Mouse (Mus musculus) testis, adult 2 months (tissue): ENCODE results near the gene Nat10. TPM values are rescaled to one million over a fixed set of nuclear protein-coding genes. Genes with fewer than 3 reads are reported as not detected.

Experiments used
- H3K27ac ChIP-seq: fragments of 200-500 bp; 2 replicates; pipeline ENCODE4 v1.5.1; 2012; ENCODE audit warnings: low read depth, low read length; ENCODE audit not compliant: control insufficient read depth, insufficient read depth
- H3K27me3 ChIP-seq: fragments of 200-500 bp; 2 replicates; pipeline ENCODE4 v1.6.1; 2012; ENCODE audit warnings: mild to moderate bottlenecking, low read length, moderate library complexity; ENCODE audit not compliant: control insufficient read depth, insufficient read depth
- H3K36me3 ChIP-seq: fragments of 200-500 bp; 2 replicates; pipeline ENCODE4 v1.6.1; 2012; ENCODE audit warnings: mild to moderate bottlenecking, low read length; ENCODE audit not compliant: control insufficient read depth, insufficient read depth
- H3K4me1 ChIP-seq: fragments of 200-500 bp; 2 replicates; pipeline ENCODE4 v1.6.1; 2012; ENCODE audit warnings: low read length; ENCODE audit not compliant: control insufficient read depth, insufficient read depth
- H3K4me3 ChIP-seq: fragments of 200-500 bp; 2 replicates; pipeline ENCODE4 v1.5.1; 2012; ENCODE audit warnings: low read depth, mild to moderate bottlenecking, low read length, moderate library complexity, mixed read lengths; ENCODE audit not compliant: control insufficient read depth
- CTCF ChIP-seq: fragments of 200-500 bp; IDR thresholded peaks from 2 replicates; pipeline ENCODE4 v1.5.1; 2012; ENCODE audit warnings: low read depth, mild to moderate bottlenecking, inconsistent platforms, low read length, moderate library complexity; ENCODE audit not compliant: control insufficient read depth, insufficient read depth, insufficient replicate concordance
- POLR2A ChIP-seq: fragments of 200-500 bp; IDR thresholded peaks from 2 replicates; pipeline ENCODE4 v1.6.1; 2012; ENCODE audit warnings: low read depth, mild to moderate bottlenecking, inconsistent platforms, low read length, moderate library complexity; ENCODE audit not compliant: control insufficient read depth
- polyA plus RNA-seq: library from polyadenylated mRNA; depleted of rRNA; stranded (reverse); fragments of >200 nt; gene quantifications from 2 replicates; pipeline ENCODE4 v1.2.3, GENCODE M21; 2012; rRNA removed

Gene Nat10
- 47.3 and 48.7 TPM in 2 replicates for polyA plus RNA-seq

- H3K36me3 ChIP-seq: peaks cover 1% of the 10 kb centered on the region; the same call in 1 of the 2 replicates
Observed at GRCm38 (mm10) chr2:103760906-103761716, at the start of gene Nat10. Gene Nat10 (minus strand): TSS chr2:103761270.

GRCm38 (mm10) chr2:103810412-103810811, 49.3 kb upstream of the Nat10 start:
- H3K4me3 ChIP-seq: peak overlapping the region; percentile 38; the same call in 1 of the 2 replicates
- peaks cover 2% of the 10 kb centered on the region; the same call in 1 of the 2 replicates for H3K4me1 ChIP-seq
- no peak for TF ChIP-seq POLR2A
- TF ChIP-seq CTCF: no peak
- no peak overlapping the region for H3K27ac ChIP-seq
- H3K36me3 ChIP-seq: no peaks in the 10 kb centered on the region
- H3K27me3 ChIP-seq: no peaks in the 10 kb centered on the region

More at GRCm38 (mm10) chr2:103760906-103761716, at the start of gene Nat10:
- Histone ChIP-seq H3K27me3 (no peaks in the 10 kb centered on the region), H3K4me3 (peak within 1 kb of the TSS; percentile 95), H3K27ac (peak within 1 kb of the TSS; percentile 90), H3K4me1 (no peaks in the 10 kb centered on the region)
- TF ChIP-seq POLR2A: peak; percentile 68; the same call in 1 of the 2 replicates
- peak; percentile 29; the same call in 1 of the 2 replicates for TF ChIP-seq CTCF

GRCm38 (mm10) chr2:103808466-103808865, 47.4 kb upstream of the Nat10 start:
- H3K27ac ChIP-seq: no peak overlapping the region
- H3K4me3 ChIP-seq: no peak overlapping the region
- H3K36me3 ChIP-seq: no peaks in the 10 kb centered on the region
- peaks cover 2% of the 10 kb centered on the region; the same call in 1 of the 2 replicates for H3K4me1 ChIP-seq
- no peaks in the 10 kb centered on the region for H3K27me3 ChIP-seq
- TF ChIP-seq POLR2A (no peak), CTCF (no peak)

- no peak overlapping the region for H3K4me3 ChIP-seq
- H3K36me3 ChIP-seq: no peaks in the 10 kb centered on the region
- no peaks in the 10 kb centered on the region for H3K4me1 ChIP-seq
- no peak overlapping the region for H3K27ac ChIP-seq
- no peaks in the 10 kb centered on the region for H3K27me3 ChIP-seq
- TF ChIP-seq CTCF: no peak
- no peak for TF ChIP-seq POLR2A
Observed at GRCm38 (mm10) chr2:103803770-103804530, 42.9 kb upstream of the Nat10 start.

- no peaks in the 10 kb centered on the region for H3K4me1 ChIP-seq
- H3K4me3 ChIP-seq: no peak overlapping the region
- TF ChIP-seq POLR2A (no peak), CTCF (no peak)
- H3K36me3 ChIP-seq: no peaks in the 10 kb centered on the region
- no peak overlapping the region for H3K27ac ChIP-seq
- H3K27me3 ChIP-seq: no peaks in the 10 kb centered on the region
Observed at GRCm38 (mm10) chr2:103802422-103802821, 41.4 kb upstream of the Nat10 start.

GRCm38 (mm10) chr2:103797491-103798009, 36.5 kb upstream of the Nat10 start, which contains the start of gene Caprin1:
Gene Caprin1 (minus strand): TSS chr2:103797649.
- Histone ChIP-seq H3K36me3 (peaks cover 1% of the 10 kb centered on the region), H3K4me1 (peaks cover 2% of the 10 kb centered on the region; the same call in 1 of the 2 replicates), H3K27me3 (no peaks in the 10 kb centered on the region), H3K4me3 (peak within 1 kb of the TSS; percentile 98), H3K27ac (peak within 1 kb of the TSS; percentile 100)
- peak; percentile 93 for TF ChIP-seq POLR2A
- no peak for TF ChIP-seq CTCF

- peaks cover 1% of the 10 kb centered on the region for H3K36me3 ChIP-seq
- peaks cover 2% of the 10 kb centered on the region; the same call in 1 of the 2 replicates for H3K4me1 ChIP-seq
- H3K4me3 ChIP-seq: peak overlapping the region; percentile 98
- H3K27me3 ChIP-seq: no peaks in the 10 kb centered on the region
- TF ChIP-seq CTCF: no peak
- no peak for TF ChIP-seq POLR2A
- peak overlapping the region; percentile 100 for H3K27ac ChIP-seq
Observed at GRCm38 (mm10) chr2:103796861-103797466, 35.9 kb upstream of the Nat10 start.
